Mouse (Mus musculus) forebrain, embryonic 11.5 days (tissue): ENCODE data around the gene Urgcp. TPM values are rescaled to one million over a fixed set of nuclear protein-coding genes. Genes with fewer than 3 reads are reported as not detected.
"Not testable (repeated sequence)": the region's sequence is repeated elsewhere in the genome, so short reads cannot be mapped to it uniquely, and the experiment has no call there.

Experiments
- ATAC-seq: fragments of 200-750 bp; cut with Nextera tagmentation; replicated peaks from 2 replicates; pipeline ENCODE4 v1.8.0; 2017; ENCODE audit warnings: moderate TSS enrichment; ENCODE audit not compliant: low FRiP score
- DNase-seq: peaks from one replicate; pipeline ENCODE4 v3.0.0-alpha.2; 2017; ENCODE audit warnings: low spot score
- H3K27ac ChIP-seq: fragments of 300-500 bp; sonication (generic); 2 replicates; pipeline ENCODE4 v1.5.1; 2014; ENCODE audit warnings: low read depth, low read length
- H3K27me3 ChIP-seq: fragments of 300-500 bp; sonication (generic); 2 replicates; pipeline ENCODE4 v1.6.1; 2014; ENCODE audit warnings: mild to moderate bottlenecking, low read length, mixed read lengths; ENCODE audit not compliant: control insufficient read depth, insufficient read depth
- H3K36me3 ChIP-seq: fragments of 300-500 bp; sonication (generic); 2 replicates; pipeline ENCODE4 v1.6.1; 2014; ENCODE audit warnings: mild to moderate bottlenecking, low read length, moderate library complexity, mixed read lengths; ENCODE audit not compliant: control insufficient read depth, insufficient read depth
- H3K4me1 ChIP-seq: fragments of 300-500 bp; sonication (generic); replicated peaks from 2 replicates; pipeline ENCODE4 v1.6.1; 2014; ENCODE audit warnings: low read length, mixed read lengths; ENCODE audit not compliant: control insufficient read depth, insufficient read depth
- H3K4me2 ChIP-seq: fragments of 300-500 bp; sonication (generic); 2 replicates; pipeline ENCODE4 v1.6.1; 2014; ENCODE audit warnings: low read depth, mild to moderate bottlenecking, low read length, moderate library complexity, mixed read lengths; ENCODE audit not compliant: severe bottlenecking
- H3K4me3 ChIP-seq: fragments of 300-500 bp; sonication (generic); 2 replicates; pipeline ENCODE4 v1.5.1; 2014; ENCODE audit warnings: low read depth, low read length
- H3K9ac ChIP-seq: fragments of 300-500 bp; sonication (generic); 2 replicates; pipeline ENCODE4 v1.6.1; 2014; ENCODE audit warnings: low read length
- H3K9me3 ChIP-seq: fragments of 300-500 bp; sonication (generic); 2 replicates; pipeline ENCODE4 v1.6.1; 2016; ENCODE audit warnings: low read length, mixed read lengths; ENCODE audit not compliant: control insufficient read depth
- WGBS: fragments of 180-500 bp; shearing (Covaris S2); extraction: QIAGEN DNeasy Blood & Tissue Kit; methylation state at CpG from one replicate; pipeline ENCODE4 v1.1.7; 2014; 5-methylcytosine and 5-hydroxymethylcytosine counted together
- polyA plus RNA-seq: library from polyadenylated mRNA; unstranded; fragments of >200 nt; fragmentation: Nextera tagmentation; extraction: Ambion mirVana; gene quantifications from 2 replicates; pipeline ENCODE4 v1.2.1, GENCODE M21; 2014

The Urgcp gene
- 19.1 and 20.1 TPM in 2 replicates for polyA plus RNA-seq

DNA sequence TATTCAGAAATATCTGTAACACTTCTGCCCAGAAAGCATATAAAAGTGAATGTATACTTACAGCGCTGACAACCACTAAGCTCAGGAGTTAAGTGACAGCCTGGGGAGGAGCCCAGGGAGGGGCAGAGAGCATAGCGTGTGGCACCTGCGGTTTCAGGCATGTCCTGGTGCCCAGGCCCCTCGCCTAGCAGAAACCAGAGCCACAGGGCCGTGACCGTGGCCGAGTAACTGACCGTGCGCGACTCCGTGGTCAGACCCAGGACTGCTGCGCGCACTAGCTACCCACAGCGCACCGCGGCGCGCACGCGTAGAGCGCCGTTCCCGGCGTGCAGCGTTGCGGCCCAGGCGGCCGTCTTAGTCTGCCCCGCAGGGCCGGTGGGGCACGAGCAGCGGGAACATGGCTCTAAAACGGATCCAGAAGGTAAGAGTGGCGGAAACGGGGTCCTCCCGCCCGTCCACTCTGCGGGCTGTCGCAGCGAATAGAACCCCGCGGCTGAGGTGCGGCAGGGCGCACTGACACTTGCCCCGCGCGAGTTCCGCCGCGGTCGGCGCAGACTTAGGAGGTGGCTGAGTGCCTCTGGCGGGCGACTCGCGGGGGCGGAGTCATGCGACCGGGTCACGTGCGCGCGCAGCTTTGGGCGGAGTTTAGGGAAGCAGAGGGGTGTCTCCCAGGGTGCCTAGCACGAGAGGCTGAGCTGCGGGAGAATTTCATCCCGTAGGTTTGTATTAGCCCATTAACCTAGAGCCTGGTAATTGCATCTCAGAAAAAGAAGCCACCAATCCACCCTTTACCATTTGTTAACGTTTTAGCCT is at the start of gene Urgcp:
Gene Urgcp (minus strand): TSS at position 557 of the 813 bp plus-strand sequence.
- peak within 1 kb of the TSS; percentile 88 for H3K9ac ChIP-seq
- ATAC-seq (peak; percentile 99), DNase-seq (peak; percentile 99)
- WGBS: under 1% methylated on average over 68 of the region's 68 CpGs
- peak within 1 kb of the TSS; percentile 73 for H3K4me3 ChIP-seq
- peak within 1 kb of the TSS; percentile 84 for H3K4me2 ChIP-seq
- no peaks in the 10 kb centered on the region; the same call in 1 of the 2 replicates for H3K4me1 ChIP-seq
- peak within 1 kb of the TSS; percentile 88 for H3K27ac ChIP-seq
- H3K36me3 ChIP-seq: no peaks in the 10 kb centered on the region
- H3K9me3 ChIP-seq: no peaks in the 10 kb centered on the region
- no peaks in the 10 kb centered on the region for H3K27me3 ChIP-seq

- ATAC-seq, H3K27me3 ChIP-seq, H3K4me3 ChIP-seq, H3K36me3 ChIP-seq, H3K9me3 ChIP-seq, DNase-seq, H3K4me2 ChIP-seq, H3K27ac ChIP-seq, H3K9ac ChIP-seq, H3K4me1 ChIP-seq: not testable (repeated sequence)
- 94% methylated on average over 4 of the region's 4 CpGs for WGBS
These were observed 47.3 kb upstream of the Urgcp start for GRCm38 (mm10) chr11:5809487-5809886.

DNA sequence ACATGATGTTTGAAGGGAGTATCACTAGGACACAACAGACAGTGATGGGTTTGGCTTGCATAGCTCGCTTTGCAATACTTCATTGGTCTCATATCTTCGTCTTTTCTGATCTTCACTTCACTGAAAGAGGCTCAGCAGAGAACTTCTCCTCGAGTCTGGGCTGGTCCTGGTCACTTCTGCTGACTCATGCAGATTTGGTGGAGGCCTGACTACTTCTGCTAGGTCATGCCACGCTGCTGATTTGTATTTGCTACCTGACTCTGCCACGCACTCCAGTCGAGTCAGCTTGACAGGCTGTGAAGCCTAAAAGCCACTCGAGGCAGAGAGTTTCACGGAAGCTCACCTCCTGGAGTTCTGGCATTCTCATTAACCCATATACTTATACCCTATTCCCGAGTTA is 45.8 kb upstream of the Urgcp start:
- 84% methylated on average over 9 of the region's 9 CpGs for WGBS
- Histone ChIP-seq H3K27ac (no peak overlapping the region), H3K36me3 (no peaks in the 10 kb centered on the region), H3K4me3 (no peak overlapping the region), H3K4me1 (no peaks in the 10 kb centered on the region), H3K9me3 (no peaks in the 10 kb centered on the region), H3K4me2 (no peak overlapping the region), H3K27me3 (no peaks in the 10 kb centered on the region), H3K9ac (no peak overlapping the region)
- peak; percentile 22 for DNase-seq
- ATAC-seq: no peak

DNA sequence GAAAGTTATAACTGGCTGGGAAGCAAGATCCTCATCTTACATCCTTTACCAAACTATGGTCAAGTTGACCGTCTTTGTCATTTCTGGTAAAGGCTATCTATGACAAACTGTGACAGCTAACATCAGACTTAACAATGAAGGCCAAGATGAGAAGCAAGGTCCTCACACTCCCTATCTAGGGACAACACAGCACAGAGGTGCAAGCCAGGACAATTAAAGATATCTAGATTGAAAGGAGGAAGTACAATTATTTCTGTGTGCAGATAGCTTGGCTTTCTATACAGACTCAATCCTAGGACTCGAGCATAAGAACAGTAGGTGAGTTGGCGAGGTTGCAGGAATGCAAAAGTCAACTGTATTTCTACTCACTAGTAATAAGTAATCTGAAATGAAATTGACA is 43.5 kb upstream of the Urgcp start:
- H3K27me3 ChIP-seq: no peaks in the 10 kb centered on the region
- peaks cover 2% of the 10 kb centered on the region; the same call in 1 of the 2 replicates for H3K36me3 ChIP-seq
- H3K4me2 ChIP-seq: no peak overlapping the region
- H3K9ac ChIP-seq: no peak overlapping the region
- ATAC-seq: no peak
- H3K27ac ChIP-seq: no peak overlapping the region
- no peaks in the 10 kb centered on the region for H3K9me3 ChIP-seq
- no peak overlapping the region for H3K4me3 ChIP-seq
- 84% methylated on average over 3 of the region's 3 CpGs for WGBS
- no peak for DNase-seq
- H3K4me1 ChIP-seq: no peaks in the 10 kb centered on the region

GRCm38 (mm10) chr11:5804174-5804573 is 42.0 kb upstream of the Urgcp start:
- Histone ChIP-seq H3K27me3 (no peaks in the 10 kb centered on the region), H3K9me3 (no peaks in the 10 kb centered on the region), H3K4me3 (no peak overlapping the region), H3K36me3 (peaks cover 2% of the 10 kb centered on the region; the same call in 1 of the 2 replicates), H3K4me2 (no peak overlapping the region), H3K27ac (no peak overlapping the region), H3K4me1 (no peaks in the 10 kb centered on the region), H3K9ac (no peak overlapping the region)
- no peak for ATAC-seq
- 76% methylated on average over 5 of the region's 5 CpGs for WGBS
- no peak for DNase-seq

- Histone ChIP-seq H3K27me3 (no peaks in the 10 kb centered on the region), H3K9ac (no peak within 1 kb of the TSS), H3K4me3 (no peak within 1 kb of the TSS), H3K27ac (no peak within 1 kb of the TSS), H3K4me1 (no peaks in the 10 kb centered on the region), H3K36me3 (peaks cover 2% of the 10 kb centered on the region; the same call in 1 of the 2 replicates), H3K9me3 (no peaks in the 10 kb centered on the region), H3K4me2 (no peak within 1 kb of the TSS)
- DNase-seq (no peak), ATAC-seq (no peak)
- 66% methylated on average over 8 of the region's 8 CpGs for WGBS
These were observed 41.4 kb upstream of the Urgcp start, which contains the start of gene Pgam2 for GRCm38 (mm10) chr11:5803551-5803981. Gene Pgam2, minus strand, starts transcription at chr11:5803733.

DNA sequence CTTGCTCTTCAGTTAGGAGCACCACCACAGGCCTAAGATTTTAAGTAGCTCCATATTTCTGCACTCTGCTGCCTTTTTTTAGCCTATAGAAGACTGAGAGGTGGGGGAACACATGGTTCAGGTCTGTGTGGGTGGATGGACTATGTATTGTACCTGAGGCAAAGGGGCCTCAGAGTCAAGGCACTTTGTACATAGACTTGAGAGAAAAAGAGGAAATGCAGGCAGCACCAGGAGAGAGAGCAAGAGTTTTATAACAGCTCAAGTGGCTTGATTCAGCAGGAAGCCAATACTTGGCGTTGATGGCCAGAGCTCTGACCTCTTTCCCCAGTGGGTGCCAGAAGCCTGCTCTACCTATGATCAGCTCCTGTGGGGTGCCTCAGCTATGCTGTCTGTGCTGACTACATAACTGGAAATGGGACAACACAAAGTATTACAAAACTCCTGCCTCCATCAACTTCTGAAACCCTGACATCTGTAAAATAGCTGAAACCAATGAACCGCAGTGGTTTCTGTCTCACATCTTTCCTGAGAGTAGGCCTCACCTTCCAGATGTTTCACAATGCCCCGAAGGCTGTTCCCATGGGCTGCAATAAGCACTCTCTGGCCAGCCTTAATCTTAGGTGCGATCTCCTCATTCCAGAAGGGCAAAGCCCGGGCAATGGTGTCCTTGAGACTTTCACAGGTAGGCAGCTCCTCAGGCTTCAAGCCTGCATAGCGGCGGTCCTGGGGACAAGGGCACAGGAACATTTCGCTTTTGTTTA is 40.5 kb upstream of the Urgcp start:
- H3K27ac ChIP-seq: no peak overlapping the region
- ATAC-seq (no peak), DNase-seq (no peak)
- H3K27me3 ChIP-seq: no peaks in the 10 kb centered on the region
- H3K36me3 ChIP-seq: peaks cover 8% of the 10 kb centered on the region; the same call in 1 of the 2 replicates
- no peak overlapping the region for H3K4me2 ChIP-seq
- no peak overlapping the region for H3K9ac ChIP-seq
- no peaks in the 10 kb centered on the region for H3K9me3 ChIP-seq
- WGBS: 80% methylated on average over 8 of the region's 8 CpGs
- no peaks in the 10 kb centered on the region for H3K4me1 ChIP-seq
- H3K4me3 ChIP-seq: no peak overlapping the region

- ATAC-seq: no peak
- DNase-seq: no peak
- no peaks in the 10 kb centered on the region for H3K4me1 ChIP-seq
- H3K4me3 ChIP-seq: no peak overlapping the region
- H3K36me3 ChIP-seq: peaks cover 8% of the 10 kb centered on the region; the same call in 1 of the 2 replicates
- H3K27me3 ChIP-seq: no peaks in the 10 kb centered on the region
- no peak overlapping the region for H3K4me2 ChIP-seq
- no peaks in the 10 kb centered on the region for H3K9me3 ChIP-seq
- 75% methylated on average over 12 of the region's 12 CpGs for WGBS
- H3K9ac ChIP-seq: no peak overlapping the region
- no peak overlapping the region for H3K27ac ChIP-seq
These were observed 39.8 kb upstream of the Urgcp start for GRCm38 (mm10) chr11:5802005-5802404.
